Mouse (Mus musculus) T-cell, adult 2 months (primary cell): ENCODE results near the gene Pygb.
A peak's percentile ranks its signal among the peaks of the same experiment; 100 is the strongest.

ENCODE experiments used
- DNase-seq: peaks from one replicate; pipeline ENCODE4 v3.0.0; 2022; ENCODE audit warnings: low spot score

Gene Pygb

DNA sequence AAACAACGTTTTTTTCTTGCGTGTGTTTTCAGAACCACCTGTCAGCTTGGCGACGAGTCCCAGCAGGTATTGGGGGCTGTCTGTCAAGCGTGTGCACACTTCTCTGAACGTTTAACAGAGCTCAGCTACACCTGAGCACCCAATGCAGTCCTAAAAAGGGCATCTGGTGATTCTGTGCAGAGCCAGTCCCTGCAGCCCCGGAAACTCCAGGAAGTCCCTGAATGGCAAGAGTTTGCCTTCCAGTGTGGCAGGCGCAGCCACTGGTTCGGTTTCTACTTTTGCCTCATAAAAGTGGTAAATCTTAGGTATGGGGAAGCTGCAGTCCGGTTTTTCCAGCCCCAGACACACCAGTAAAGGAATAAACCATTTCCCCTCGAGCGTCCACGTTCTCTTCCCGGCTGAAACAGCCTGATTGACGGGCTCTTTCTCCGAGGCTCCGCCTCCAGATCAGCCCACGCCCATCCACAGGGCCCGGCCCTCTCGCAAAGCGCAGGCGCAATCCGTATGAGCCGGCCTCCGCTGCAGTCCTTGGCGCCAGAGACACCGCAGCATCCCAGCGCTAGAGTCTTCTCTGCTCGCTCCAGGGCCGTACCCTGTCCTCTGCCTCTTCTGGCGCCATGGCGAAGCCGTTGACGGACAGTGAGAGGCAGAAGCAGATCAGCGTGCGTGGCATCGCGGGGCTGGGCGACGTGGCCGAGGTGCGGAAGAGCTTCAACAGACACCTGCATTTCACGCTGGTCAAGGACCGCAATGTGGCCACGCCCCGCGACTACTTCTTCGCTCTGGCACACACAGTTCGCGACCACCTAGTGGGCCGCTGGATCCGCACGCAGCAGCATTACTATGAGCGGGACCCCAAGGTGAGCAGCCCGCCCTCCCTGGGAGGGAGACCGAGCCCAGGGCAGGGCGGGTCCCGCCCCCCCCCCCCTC is at the start of gene Pygb:
Gene Pygb, plus strand, starts transcription at position 485 of the 930 bp plus-strand sequence.
- DNase-seq, result peak; percentile 84

GRCm38 (mm10) chr2:150737881-150738280 is 48.7 kb upstream of the Pygb start:
- no peak for DNase-seq

GRCm38 (mm10) chr2:150740145-150740841 is 46.2 kb upstream of the Pygb start:
- no peak for DNase-seq

GRCm38 (mm10) chr2:150741405-150741804 is 45.1 kb upstream of the Pygb start:
- no peak for DNase-seq

DNA sequence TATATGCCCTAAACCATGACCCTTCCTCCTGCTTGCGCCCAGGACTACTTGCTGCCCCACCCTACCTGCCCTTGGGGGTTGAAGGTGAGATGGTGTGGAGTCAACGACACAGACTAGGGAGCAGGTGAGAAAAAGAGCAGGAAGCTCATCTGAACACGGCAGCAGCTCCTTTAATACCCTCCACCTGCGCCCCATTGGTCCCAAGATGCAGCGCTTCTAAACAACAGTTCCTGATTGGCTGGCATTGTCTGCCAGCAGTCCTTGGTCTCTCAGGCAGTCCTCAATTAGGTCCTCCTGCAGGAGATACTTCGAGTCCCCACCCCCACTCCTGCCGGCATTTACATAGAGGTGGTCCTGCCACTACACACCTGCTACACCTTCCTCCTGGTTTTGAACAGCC is 41.5 kb upstream of the Pygb start:
- DNase-seq, result no peak

GRCm38 (mm10) chr2:150748854-150749253 is 37.7 kb upstream of the Pygb start, which contains the start of gene Entpd6:
Entpd6 (plus strand) TSS chr2:150749042.
- DNase-seq, result peak; percentile 96

DNA sequence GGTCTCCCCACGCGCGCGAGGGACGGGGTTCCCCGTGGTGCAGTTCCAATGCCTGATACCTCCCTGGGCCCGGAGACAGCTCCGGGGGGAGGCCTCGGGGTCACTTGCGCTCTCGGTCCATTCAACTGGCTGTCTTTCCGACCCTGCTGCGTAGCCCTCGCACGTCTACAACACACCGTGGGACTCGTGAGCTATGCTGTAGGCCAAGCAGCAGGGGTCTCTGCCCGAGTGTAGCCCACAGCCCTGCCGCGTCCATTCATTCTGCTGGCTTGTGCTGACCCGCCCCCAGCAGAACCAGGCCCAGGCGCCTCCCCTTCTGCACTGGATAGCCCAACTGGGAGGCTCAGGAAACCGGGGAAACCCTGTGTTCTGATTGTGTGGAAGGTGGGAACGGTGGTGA is 37.3 kb upstream of the Pygb start:
- no peak for DNase-seq

- peak; percentile 52 for DNase-seq
Observed at GRCm38 (mm10) chr2:150750129-150750979, 36.2 kb upstream of the Pygb start.

DNA sequence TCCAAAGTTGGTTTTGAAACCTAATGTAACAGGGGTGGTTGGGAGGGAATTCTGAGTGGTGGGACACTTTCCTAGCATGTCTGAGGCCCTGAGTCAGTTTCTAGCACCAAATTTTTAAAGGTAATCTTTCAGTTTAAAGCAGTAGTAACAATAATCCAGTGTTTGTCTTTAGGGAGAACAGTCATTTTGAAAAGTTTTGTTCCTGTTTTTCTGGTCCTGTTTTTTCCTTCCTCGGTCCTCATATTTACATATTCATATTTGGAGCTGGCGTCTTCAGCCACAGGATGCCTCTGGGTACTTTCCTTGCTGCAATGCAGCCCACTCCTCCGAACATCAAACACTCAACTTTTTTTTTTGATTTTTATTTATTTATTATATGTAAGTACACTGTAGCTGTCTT is 31.5 kb upstream of the Pygb start:
- no peak for DNase-seq

GRCm38 (mm10) chr2:150761476-150761875 is 25.1 kb upstream of the Pygb start:
- DNase-seq, result no peak

- DNase-seq, result no peak
Observed at GRCm38 (mm10) chr2:150765619-150766018, 20.9 kb upstream of the Pygb start.

- no peak for DNase-seq
Observed at GRCm38 (mm10) chr2:150766083-150766862, 20.3 kb upstream of the Pygb start.

GRCm38 (mm10) chr2:150768678-150769077 is 17.9 kb upstream of the Pygb start:
- DNase-seq, result no peak

- no peak for DNase-seq
Observed at GRCm38 (mm10) chr2:150770747-150771146, 15.8 kb upstream of the Pygb start.

DNA sequence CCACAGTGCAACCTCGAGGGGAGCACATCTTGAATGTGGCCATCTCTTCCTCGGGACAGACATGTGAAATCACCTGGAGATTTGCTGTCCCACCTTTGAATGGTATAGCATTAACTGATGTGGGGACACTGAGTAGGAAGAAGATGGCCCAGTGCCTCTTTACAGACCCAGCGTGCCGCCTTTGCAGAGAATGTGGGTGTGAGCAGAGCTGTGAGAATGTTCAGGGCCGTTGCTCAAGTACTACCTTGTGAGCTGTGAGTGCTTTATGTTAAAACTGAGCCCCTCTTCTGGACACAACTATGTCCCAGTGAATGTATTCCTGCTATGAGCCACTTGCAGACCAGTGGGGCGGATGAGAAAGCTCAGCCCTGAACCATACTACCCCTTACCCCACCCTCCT is 15.4 kb upstream of the Pygb start:
- no peak for DNase-seq

GRCm38 (mm10) chr2:150771996-150772395 is 14.5 kb upstream of the Pygb start:
- no peak for DNase-seq

- no peak for DNase-seq
Observed at GRCm38 (mm10) chr2:150772466-150773119, 13.9 kb upstream of the Pygb start.

GRCm38 (mm10) chr2:150782801-150783200 is 3.7 kb upstream of the Pygb start:
- DNase-seq, result no peak

DNA sequence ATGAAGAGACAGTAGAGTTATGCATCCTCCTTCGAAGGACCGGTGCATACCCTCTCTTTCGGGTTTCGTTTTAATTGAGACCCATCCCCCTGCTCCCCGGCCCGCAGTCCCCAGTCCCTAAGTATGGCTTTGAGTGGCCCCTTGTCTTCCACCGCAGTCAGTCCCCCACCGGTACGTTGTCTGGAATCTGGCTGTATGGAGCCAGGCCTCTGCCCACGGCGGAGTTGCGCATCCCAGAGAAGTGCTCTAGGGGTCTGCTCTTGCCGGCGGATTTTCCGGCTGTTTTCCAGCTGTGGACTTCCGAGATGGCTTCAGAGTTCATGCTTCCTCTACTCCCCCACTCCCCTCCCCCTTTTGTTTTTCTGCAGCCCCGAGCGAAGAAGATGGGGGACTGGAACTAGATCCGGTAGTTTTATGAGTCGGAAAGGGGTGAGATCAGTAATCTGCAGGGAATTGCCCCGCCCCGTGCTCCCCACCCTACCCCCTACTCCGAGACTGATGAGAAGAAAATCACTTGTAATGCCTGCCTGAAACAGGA is 768 bp downstream of the Pygb start:
- DNase-seq, result no peak

- DNase-seq, result no peak
Observed at GRCm38 (mm10) chr2:150788768-150789550, 2.4 kb downstream of the Pygb start.
